Mouse (Mus musculus): ENCODE data around the gene Nfe2. TPM values are rescaled to one million over a fixed set of nuclear protein-coding genes. Genes with fewer than 3 reads are reported as not detected.

Gene Nfe2
- 7.8 and 15.9 TPM in 2 replicates for polyA plus RNA-seq (2015; fragmentation: Nextera tagmentation; extraction: Ambion mirVana)

DNA sequence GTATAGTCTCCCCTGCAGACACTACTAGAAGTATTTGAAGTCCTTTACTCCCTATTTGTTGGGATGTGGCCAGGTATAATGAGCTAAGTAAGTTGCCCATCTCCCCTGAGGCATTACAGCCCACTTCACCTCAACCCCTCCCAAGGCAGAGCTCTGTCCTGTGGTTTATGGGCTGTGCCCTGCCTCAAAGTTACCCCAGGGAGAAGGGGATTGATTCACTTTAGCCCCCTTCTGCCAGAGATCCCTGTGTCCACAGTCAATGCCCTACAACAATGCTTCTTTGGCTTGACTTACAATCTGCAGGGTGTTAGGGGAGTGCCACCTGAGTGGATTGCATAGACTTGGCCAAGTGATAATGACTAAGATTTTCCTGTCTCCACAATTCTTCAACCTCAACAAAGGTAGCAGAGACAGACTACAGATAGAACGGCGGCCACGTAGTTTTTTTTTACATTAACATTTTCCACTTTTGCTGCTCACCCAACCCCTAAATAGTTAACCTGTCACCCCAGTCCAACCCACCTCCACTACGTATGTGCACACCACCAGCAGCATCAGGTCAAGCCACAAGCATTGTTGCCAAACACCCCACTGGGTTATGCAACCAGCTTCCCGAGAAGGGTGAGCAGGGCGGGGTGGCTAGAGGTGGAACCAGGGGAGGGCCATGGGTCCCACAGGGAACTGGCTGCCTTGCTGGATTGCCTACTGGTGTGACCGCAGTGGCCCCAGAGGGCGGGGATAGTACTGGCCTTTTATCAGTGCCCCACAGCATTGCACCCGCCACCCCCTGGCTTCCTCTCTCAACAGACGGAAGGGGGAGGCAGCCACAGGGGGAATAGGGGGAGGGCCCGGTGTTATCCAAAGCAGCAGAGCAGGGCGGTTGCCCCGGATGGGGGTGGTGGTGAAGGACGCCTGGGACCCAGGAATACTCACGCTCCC, at the start of gene Nfe2:
Gene Nfe2 (minus strand): TSS at position 614 of the 939 bp plus-strand sequence.
- Histone ChIP-seq H3K4me3 (replicated peaks) (peak within 1 kb of the TSS; percentile 11; the same call in 1 of the 2 replicates), H3K9ac (no peak within 1 kb of the TSS), H3K36me3 (no peaks in the 10 kb centered on the region), H3K4me2 (peak within 1 kb of the TSS; percentile 50), H3K27ac (peak within 1 kb of the TSS; percentile 35; the same call in 1 of the 2 replicates), H3K4me1 (peaks cover 18% of the 10 kb centered on the region), H3K27me3 (replicated peaks) (no peaks in the 10 kb centered on the region), H3K9me3 (no peaks in the 10 kb centered on the region)
- ATAC-seq (ENCODE audit: insufficient read depth, low FRiP score, low read depth): peak; percentile 96
- WGBS: 12% methylated on average over 15 of the region's 15 CpGs

DNA sequence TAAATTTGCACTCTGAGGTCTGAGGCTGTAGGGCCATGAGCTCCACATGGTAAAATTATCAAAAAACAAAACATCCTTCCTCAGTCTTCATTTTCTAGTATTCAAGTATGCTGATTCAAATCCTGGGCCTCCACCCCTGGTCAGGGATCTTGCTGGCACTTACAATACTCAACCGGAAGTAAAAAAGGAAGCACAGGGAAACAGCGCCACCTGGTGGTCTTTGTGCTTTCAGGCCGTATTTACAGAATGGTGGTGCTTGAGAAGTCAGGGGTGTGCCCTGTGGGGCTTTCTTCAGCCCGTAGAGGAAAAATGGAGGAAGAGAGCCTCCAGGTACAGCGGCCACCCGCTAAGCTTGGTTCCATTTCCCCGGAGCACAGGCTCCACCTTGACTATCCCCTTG, 48.9 kb upstream of the Nfe2 start:
- no peak overlapping the region for H3K4me3 ChIP-seq (replicated peaks)
- no peaks in the 10 kb centered on the region for H3K27me3 ChIP-seq (replicated peaks)
- 4% methylated on average over 7 of the region's 7 CpGs for WGBS
- H3K36me3 ChIP-seq: no peaks in the 10 kb centered on the region
- peaks cover 53% of the 10 kb centered on the region for H3K4me1 ChIP-seq
- H3K4me2 ChIP-seq: peak overlapping the region; percentile 37
- H3K27ac ChIP-seq: 0 out of 2 replicates have a peak overlapping the region, but pooled peaks have one; percentile 97
- ATAC-seq (ENCODE audit: insufficient read depth, low FRiP score, low read depth): no peak
- H3K9ac ChIP-seq: no peak overlapping the region
- no peaks in the 10 kb centered on the region for H3K9me3 ChIP-seq

DNA sequence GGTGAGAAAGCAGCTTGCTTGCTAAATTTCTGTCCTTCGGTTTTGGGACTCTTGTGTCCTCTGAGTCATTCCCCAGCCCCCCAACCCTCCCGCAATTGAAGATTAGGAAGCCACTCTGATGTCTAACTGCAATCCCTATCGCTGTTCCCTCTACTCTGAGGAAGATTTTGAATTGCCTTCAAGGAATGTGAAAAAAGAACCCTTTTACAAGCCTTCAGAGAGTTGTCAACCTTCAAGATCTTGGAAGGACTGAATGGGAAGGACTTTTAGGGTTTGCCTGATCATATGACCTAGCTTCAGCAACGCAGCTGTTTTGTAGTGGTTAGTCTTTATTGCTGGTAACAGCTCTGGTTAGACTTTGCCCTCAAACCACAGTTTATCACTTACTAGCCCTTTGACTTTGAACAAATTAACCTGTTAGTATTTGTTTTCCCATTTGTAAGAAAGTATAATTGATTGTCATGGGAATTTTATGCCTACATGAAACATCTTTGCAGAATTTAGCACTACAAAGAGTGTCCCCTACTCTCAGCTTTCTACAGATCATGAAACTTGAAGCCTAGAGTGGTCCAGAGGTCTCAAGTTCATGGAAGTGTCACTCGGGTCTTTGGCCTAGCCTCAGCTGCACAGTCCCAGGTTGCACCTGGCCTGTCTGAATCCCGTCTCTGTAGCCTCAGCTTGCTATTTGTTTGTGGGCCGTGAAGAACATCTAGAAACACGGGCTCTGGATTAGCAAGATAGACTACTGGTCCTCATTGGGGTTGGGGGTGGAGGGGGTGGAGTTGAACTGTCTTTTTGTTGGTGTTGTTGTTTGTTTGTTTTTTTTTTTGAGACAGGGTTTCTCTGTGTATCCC, 47.8 kb upstream of the Nfe2 start:
- H3K9me3 ChIP-seq: no peaks in the 10 kb centered on the region
- H3K36me3 ChIP-seq: no peaks in the 10 kb centered on the region
- ATAC-seq (ENCODE audit: insufficient read depth, low FRiP score, low read depth): no peak
- peak overlapping the region; percentile 42 for H3K4me3 ChIP-seq (replicated peaks)
- no peaks in the 10 kb centered on the region for H3K27me3 ChIP-seq (replicated peaks)
- H3K4me1 ChIP-seq: peaks cover 62% of the 10 kb centered on the region
- WGBS: 31% methylated on average over 8 of the region's 8 CpGs
- peak overlapping the region; percentile 97 for H3K27ac ChIP-seq
- H3K4me2 ChIP-seq: peak overlapping the region; percentile 80
- peak overlapping the region; percentile 37; the same call in 1 of the 2 replicates for H3K9ac ChIP-seq

DNA sequence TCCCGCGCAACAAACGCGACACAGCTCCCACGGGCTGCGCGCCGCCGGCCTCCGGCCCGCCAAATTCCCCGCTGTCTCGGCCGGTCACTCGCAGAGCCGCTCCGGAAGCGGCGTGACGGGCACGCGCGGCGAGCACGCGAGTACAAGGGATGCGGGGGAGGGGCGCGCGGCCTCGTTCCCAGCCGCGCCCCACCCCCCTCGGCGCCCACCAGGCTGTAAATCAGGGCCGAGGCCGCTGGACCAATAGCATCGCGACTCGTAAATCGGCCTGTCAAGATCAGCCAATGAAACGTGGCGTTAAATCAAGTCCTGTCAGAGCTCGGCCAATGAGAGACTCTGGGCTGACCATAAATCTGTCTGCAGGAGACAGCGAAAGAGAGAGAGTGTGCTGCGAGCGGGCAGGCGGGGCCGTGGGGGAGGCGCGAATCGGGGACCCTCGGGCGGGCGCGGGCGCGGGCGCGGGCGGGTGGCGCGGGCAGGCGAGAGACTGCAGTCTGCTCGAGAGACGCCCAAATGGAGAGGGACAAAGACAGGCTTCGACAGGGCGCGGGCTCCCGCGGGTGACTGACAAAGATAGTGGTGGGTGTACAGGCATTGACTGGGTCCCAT, 47.0 kb upstream of the Nfe2 start:
- H3K4me2 ChIP-seq: peak overlapping the region; percentile 80
- H3K9ac ChIP-seq: peak overlapping the region; percentile 37; the same call in 1 of the 2 replicates
- H3K9me3 ChIP-seq: no peaks in the 10 kb centered on the region
- peak; percentile 92 for ATAC-seq (ENCODE audit: insufficient read depth, low FRiP score, low read depth)
- no peaks in the 10 kb centered on the region for H3K36me3 ChIP-seq
- no peaks in the 10 kb centered on the region for H3K27me3 ChIP-seq (replicated peaks)
- peaks cover 70% of the 10 kb centered on the region for H3K4me1 ChIP-seq
- H3K4me3 ChIP-seq (replicated peaks): peak overlapping the region; percentile 42
- under 1% methylated on average over 62 of the region's 71 CpGs for WGBS
- peak overlapping the region; percentile 97 for H3K27ac ChIP-seq

DNA sequence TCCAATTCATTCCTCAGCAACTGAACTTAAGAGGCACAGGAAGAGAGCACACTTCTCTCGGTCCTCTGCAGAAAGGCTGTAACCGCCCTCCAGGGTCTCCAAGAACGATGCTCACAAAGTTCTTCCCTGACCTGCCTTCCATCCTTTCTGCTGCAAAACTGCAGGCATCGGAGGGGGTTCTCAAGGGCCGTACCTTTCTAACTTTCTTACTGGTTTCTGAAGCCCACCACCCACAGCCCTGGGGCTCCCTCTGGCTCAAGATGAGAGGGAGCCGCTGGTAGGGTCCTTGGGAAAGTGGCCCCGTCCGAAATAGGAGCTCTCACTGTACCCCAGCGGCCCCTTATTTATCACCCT, 46.4 kb upstream of the Nfe2 start:
- Histone ChIP-seq H3K27ac (peak overlapping the region; percentile 95), H3K4me1 (peaks cover 76% of the 10 kb centered on the region), H3K9me3 (no peaks in the 10 kb centered on the region), H3K9ac (peak overlapping the region; percentile 37; the same call in 1 of the 2 replicates), H3K4me2 (peak overlapping the region; percentile 80), H3K36me3 (no peaks in the 10 kb centered on the region), H3K4me3 (replicated peaks) (peak overlapping the region; percentile 42), H3K27me3 (replicated peaks) (no peaks in the 10 kb centered on the region)
- 1% methylated on average over 9 of the region's 9 CpGs for WGBS
- ATAC-seq (ENCODE audit: insufficient read depth, low FRiP score, low read depth): no peak

DNA sequence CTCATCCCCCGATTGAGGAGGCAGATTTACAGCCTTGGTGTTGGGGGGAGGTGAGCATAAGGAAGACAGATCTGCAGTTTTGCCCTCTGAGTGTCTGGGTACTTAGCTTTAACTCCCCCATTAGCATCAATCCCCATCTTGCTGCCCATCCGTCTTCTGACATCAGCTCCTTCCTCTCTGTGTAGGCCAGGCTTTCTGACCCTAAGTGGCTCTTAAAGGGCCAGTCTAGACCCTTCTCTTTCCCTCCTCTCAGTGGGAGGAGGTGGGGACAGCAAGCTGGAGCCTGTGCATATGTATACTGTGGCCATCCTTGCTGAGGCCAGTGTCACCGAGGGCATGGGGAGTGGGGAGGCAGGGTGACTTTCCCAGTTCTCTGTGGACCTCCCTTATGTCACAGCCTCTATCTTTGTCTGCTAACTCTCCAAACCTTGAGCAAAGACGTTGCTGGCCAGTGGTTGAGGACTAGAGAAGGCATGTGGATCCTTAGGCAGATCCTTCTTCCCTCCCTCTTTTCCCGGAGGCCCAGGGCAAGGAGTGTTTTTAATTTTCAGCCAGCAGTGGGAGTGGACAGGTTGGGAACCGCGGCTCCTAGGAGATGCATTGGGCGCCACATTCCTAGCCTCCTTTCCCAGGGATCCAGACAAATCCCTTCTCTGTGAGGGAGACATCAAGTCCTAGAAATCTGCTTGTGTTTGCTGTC, 45.9 kb upstream of the Nfe2 start:
- no peak for ATAC-seq (ENCODE audit: insufficient read depth, low FRiP score, low read depth)
- Histone ChIP-seq H3K4me3 (replicated peaks) (peak overlapping the region; percentile 42), H3K4me2 (peak overlapping the region; percentile 80), H3K27me3 (replicated peaks) (no peaks in the 10 kb centered on the region), H3K9me3 (no peaks in the 10 kb centered on the region), H3K27ac (peak overlapping the region; percentile 95), H3K9ac (peak overlapping the region; percentile 37; the same call in 1 of the 2 replicates), H3K36me3 (no peaks in the 10 kb centered on the region), H3K4me1 (peaks cover 76% of the 10 kb centered on the region)
- 9% methylated on average over 8 of the region's 8 CpGs for WGBS

DNA sequence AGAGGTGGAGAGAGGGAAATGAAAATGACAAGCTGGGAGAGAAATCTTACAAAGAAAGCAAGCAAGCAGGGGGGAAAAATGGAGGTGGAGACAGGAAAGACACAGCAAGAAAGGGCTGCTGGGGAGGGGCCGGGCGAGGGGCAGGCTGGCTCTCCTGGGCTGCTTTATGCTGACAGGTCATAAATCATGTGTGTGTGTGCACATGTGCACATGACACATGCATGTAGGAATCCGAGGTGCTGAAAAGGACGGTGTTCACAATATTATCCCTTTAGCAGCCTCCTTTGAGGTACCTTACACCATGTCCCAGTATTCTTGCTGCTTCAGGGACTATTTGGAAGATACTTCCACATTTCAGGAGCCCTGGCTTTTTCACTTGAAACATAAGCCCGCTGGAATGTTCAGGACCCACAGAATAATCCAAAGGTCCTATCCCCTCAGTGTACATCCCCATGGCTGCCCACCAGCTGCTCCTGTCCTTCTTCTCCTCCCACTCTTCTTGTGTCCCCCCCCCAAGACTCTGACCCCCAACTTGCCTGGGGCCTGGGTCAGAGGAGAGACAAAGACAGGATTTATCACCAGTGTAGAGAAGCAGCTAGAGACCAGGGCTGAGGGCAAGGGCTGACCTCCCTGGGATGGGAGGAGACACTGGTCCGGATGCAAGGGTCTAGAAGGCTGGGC, 44.3 kb upstream of the Nfe2 start:
- no peak for ATAC-seq (ENCODE audit: insufficient read depth, low FRiP score, low read depth)
- Histone ChIP-seq H3K27ac (peak overlapping the region; percentile 78), H3K27me3 (replicated peaks) (no peaks in the 10 kb centered on the region), H3K9me3 (no peaks in the 10 kb centered on the region), H3K4me3 (replicated peaks) (no peak overlapping the region), H3K4me2 (no peak overlapping the region), H3K9ac (no peak overlapping the region), H3K36me3 (peaks cover 8% of the 10 kb centered on the region; the same call in 1 of the 2 replicates), H3K4me1 (peaks cover 69% of the 10 kb centered on the region)
- 24% methylated on average over 6 of the region's 6 CpGs for WGBS

DNA sequence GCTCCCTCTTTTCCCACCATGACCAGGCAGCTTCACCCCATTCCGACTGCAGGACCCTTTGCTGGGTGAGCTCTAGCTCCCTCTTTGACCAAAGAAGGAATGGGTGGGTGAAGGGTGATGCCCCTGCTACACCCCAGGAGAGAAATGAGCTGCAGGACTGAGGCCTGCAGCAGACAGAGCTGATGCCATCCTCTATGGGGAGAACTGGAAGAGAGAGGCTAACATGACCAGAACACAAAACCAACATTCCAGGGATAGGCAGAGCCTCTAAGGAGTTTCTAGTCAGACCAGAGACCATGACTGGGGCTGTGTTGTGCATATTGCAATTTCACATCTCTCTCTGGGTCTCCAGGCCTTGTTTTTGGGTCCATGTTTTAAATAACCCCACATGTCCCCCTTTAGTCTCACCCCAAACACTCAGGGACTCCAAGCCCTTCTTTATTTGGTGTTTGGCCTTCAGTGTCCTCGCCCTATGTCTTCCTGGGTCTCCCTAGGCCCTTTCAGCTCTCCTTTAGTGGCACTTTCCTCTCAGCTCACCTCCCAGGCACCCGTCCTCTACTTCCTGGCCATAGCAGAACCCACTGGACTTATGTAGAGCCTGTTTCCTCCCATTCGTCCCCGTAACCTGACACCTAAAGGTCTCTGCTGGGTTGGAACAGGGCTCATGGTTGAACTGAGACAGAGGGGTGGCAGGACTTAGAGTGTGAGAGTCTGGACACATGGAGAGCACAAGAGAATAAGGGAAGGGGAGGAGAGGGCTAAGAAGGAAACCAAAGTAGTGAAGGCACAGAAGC, 43.5 kb upstream of the Nfe2 start:
- H3K4me2 ChIP-seq: no peak overlapping the region
- 39% methylated on average over 5 of the region's 5 CpGs for WGBS
- no peak overlapping the region for H3K4me3 ChIP-seq (replicated peaks)
- no peaks in the 10 kb centered on the region for H3K9me3 ChIP-seq
- H3K27me3 ChIP-seq (replicated peaks): no peaks in the 10 kb centered on the region
- peaks cover 63% of the 10 kb centered on the region for H3K4me1 ChIP-seq
- peak overlapping the region; percentile 78 for H3K27ac ChIP-seq
- no peak overlapping the region for H3K9ac ChIP-seq
- no peak for ATAC-seq (ENCODE audit: insufficient read depth, low FRiP score, low read depth)
- peaks cover 11% of the 10 kb centered on the region for H3K36me3 ChIP-seq

DNA sequence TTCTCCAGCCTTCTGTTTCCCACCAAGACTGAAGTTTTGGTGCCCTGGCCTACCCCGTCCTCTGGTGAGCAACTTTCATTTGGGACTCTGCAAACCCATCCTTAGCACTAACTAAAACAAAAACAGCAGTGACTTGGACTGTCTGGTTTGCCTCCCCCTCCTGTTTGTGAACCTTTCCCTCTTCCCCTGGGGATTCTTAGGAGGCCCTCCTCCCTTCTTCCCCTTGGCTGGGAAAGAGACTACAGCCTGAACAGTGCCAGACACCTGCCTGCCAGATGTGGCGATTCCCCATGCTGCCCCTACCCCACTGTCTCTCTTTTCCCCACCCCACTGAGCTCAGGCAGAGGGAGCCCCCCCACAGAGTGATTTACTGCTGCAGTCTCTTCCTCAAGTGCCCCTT, 42.8 kb upstream of the Nfe2 start:
- Histone ChIP-seq H3K4me1 (peaks cover 59% of the 10 kb centered on the region), H3K9ac (no peak overlapping the region), H3K36me3 (peaks cover 15% of the 10 kb centered on the region), H3K4me3 (replicated peaks) (no peak overlapping the region), H3K27me3 (replicated peaks) (no peaks in the 10 kb centered on the region), H3K4me2 (no peak overlapping the region), H3K27ac (peak overlapping the region; percentile 83), H3K9me3 (no peaks in the 10 kb centered on the region)
- ATAC-seq (ENCODE audit: insufficient read depth, low FRiP score, low read depth): no peak
- WGBS: 28% methylated on average over 2 of the region's 2 CpGs

DNA sequence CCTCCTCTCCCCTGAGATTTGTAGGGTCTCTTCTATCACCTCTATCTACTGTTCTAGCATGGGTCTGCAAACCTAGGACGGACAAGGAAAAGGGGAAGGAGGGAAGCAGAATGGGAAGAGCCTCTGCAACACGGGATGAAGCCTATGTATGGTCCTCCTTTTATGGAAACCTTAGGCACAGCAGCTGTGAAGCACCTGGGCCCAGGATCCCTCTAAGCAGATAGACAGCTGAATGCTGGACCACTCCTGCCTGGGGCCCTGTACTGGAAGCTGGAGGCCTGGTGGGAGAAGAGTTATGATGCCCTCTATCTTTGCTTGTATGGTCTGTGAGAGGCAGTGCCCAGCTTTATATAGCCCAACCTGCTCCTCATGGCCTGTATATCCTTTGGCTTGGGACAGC, 42.4 kb upstream of the Nfe2 start:
- WGBS: 35% methylated on average over 2 of the region's 2 CpGs

More for the DNA sequence above, 42.4 kb upstream of the Nfe2 start:
- no peaks in the 10 kb centered on the region for H3K27me3 ChIP-seq (replicated peaks)
- H3K4me3 ChIP-seq (replicated peaks): no peak overlapping the region
- H3K36me3 ChIP-seq: peaks cover 15% of the 10 kb centered on the region
- peaks cover 54% of the 10 kb centered on the region for H3K4me1 ChIP-seq
- H3K9ac ChIP-seq: no peak overlapping the region
- H3K4me2 ChIP-seq: peak overlapping the region; percentile 40
- peak overlapping the region; percentile 83 for H3K27ac ChIP-seq
- H3K9me3 ChIP-seq: no peaks in the 10 kb centered on the region
- ATAC-seq (ENCODE audit: insufficient read depth, low FRiP score, low read depth): no peak

All from stomach, embryonic 15.5 days (tissue).